Mouse (Mus musculus) bone marrow, adult 2 months (tissue): ENCODE measurements around the gene Prr13.

Source experiments
- CTCF ChIP-seq: fragments of 200-500 bp; IDR thresholded peaks from 2 replicates; pipeline ENCODE4 v1.5.1; 2011; ENCODE audit warnings: low read length, control low read depth; ENCODE audit not compliant: control insufficient read depth, insufficient read depth
- POLR2A ChIP-seq: fragments of 200-500 bp; IDR thresholded peaks from 2 replicates; pipeline ENCODE4 v1.6.1; 2011; ENCODE audit warnings: low read depth, mild to moderate bottlenecking, control low read depth, low read length, borderline replicate concordance; ENCODE audit not compliant: control insufficient read depth

- no peak for TF ChIP-seq CTCF
- TF ChIP-seq POLR2A, result no peak
These were observed 9.5 kb upstream of the Prr13 start for GRCm38 (mm10) chr15:102449366-102449765.
